Mouse (Mus musculus): ENCODE results near the gene Cpne4. TPM values are rescaled to one million over a fixed set of nuclear protein-coding genes. Genes with fewer than 3 reads are reported as not detected.

Gene Cpne4
- polyA plus RNA-seq, 1 experiment from 2014 or later, result 4.6 TPM

DNA sequence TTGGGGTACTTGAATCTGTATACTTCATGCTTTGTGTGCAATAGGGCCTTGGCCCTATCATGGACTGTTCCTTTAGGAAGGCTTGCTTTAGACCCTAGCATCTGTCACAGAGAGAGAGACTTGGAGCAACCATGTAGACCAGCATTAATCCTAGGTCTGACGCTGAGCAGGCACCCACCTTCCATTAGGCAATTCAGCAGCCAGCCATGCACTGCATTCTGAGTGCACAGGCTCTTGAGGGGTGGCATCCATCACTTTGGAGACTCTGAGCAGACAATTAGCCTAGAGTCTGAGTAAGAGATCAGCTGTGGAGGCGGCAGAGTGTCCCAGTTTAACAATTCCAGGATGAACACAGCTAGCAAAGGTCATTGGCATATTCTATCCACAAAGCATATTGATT, 47.9 kb downstream of the Cpne4 start:
- no peaks in the 10 kb centered on the region for H3K27me3 ChIP-seq (replicated peaks)
- H3K36me3 ChIP-seq, result no peaks in the 10 kb centered on the region
- peaks cover 5% of the 10 kb centered on the region for H3K4me1 ChIP-seq
- no peaks in the 10 kb centered on the region for H3K9me3 ChIP-seq
- no peak overlapping the region for H3K9ac ChIP-seq
- 50% methylated on average over 2 of the region's 2 CpGs for WGBS
- H3K27ac ChIP-seq, result no peak overlapping the region
- H3K4me2 ChIP-seq (replicated peaks), result no peak overlapping the region
- H3K4me3 ChIP-seq, result no peak overlapping the region
- ATAC-seq (ENCODE audit: low FRiP score, low read depth), result no peak

DNA sequence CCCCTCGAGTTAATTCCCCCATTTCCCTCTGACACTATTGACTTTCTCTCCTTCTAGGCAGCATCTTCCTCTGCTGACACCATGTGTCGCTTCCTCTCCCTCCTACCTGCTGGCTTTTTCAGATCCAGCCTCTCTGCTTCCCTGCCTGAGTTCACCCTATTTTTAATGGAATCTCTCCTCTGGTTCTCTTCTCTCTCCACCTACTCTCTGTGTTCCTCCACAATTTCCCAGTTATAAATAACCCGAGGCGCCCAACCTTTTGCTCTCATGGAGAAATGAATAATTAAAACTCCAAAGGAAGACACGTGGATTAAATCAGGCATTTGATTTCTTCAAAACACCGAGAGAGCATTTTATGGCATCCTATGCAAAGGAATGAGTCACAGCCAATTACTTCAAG, 65.4 kb downstream of the Cpne4 start:
- ATAC-seq (ENCODE audit: low FRiP score, low read depth), result no peak
- H3K36me3 ChIP-seq, result no peaks in the 10 kb centered on the region
- no peak overlapping the region for H3K4me3 ChIP-seq
- no peaks in the 10 kb centered on the region for H3K4me1 ChIP-seq
- H3K4me2 ChIP-seq (replicated peaks), result no peak overlapping the region
- no peaks in the 10 kb centered on the region for H3K9me3 ChIP-seq
- H3K27ac ChIP-seq, result no peak overlapping the region
- H3K9ac ChIP-seq, result no peak overlapping the region
- H3K27me3 ChIP-seq (replicated peaks), result no peaks in the 10 kb centered on the region
- 63% methylated on average over 6 of the region's 6 CpGs for WGBS

DNA sequence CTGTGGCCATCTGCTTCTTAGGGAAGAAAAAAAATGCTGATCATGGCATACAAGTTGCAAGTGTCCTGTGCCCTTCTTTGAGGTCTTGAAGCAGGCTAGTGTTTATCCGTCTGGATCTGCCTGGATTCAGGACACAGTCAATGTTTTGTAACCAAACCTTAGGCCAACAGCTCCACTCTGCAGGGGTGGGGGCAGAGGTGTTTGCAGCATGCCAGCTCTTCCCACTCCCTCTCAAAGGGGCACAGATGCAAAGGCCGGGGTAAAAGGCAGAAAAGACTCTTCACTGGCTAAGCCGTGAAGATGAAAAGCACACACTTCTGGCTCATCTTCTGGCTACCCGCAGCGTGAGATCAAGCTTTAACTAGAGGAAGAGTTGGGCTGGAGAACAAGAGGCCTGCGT, 69.6 kb downstream of the Cpne4 start:
- ATAC-seq (ENCODE audit: low FRiP score, low read depth), result no peak
- Histone ChIP-seq H3K9me3 (no peaks in the 10 kb centered on the region), H3K36me3 (no peaks in the 10 kb centered on the region), H3K9ac (no peak overlapping the region), H3K4me2 (replicated peaks) (no peak overlapping the region), H3K4me1 (no peaks in the 10 kb centered on the region), H3K4me3 (no peak overlapping the region), H3K27me3 (replicated peaks) (no peaks in the 10 kb centered on the region), H3K27ac (no peak overlapping the region)
- 71% methylated on average over 6 of the region's 6 CpGs for WGBS

DNA sequence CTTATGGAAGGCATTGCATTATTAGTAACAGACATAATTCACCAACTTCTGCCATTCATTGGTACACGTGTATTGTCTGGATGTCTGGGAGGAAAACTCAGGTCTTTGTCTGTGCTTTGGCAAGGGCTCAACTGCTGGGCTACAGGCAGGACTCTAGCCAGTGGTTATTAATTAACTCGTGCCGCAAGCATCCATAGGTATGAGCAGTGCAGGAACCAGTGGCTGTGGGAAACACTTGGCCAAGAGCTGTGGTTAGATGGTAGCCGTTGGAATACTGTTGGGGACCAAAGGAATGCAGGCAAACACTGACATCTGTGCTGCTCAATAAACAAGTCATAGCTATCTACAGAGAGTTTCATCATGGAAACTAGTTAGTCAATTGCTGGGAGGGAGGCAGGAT, 76.5 kb downstream of the Cpne4 start:
- no peaks in the 10 kb centered on the region for H3K27me3 ChIP-seq (replicated peaks)
- H3K4me3 ChIP-seq, result no peak overlapping the region
- H3K4me1 ChIP-seq, result no peaks in the 10 kb centered on the region
- no peaks in the 10 kb centered on the region for H3K36me3 ChIP-seq
- no peaks in the 10 kb centered on the region for H3K9me3 ChIP-seq
- WGBS, result 76% methylated on average over 4 of the region's 4 CpGs
- no peak for ATAC-seq (ENCODE audit: low FRiP score, low read depth)
- no peak overlapping the region for H3K27ac ChIP-seq
- no peak overlapping the region for H3K4me2 ChIP-seq (replicated peaks)
- no peak overlapping the region for H3K9ac ChIP-seq

DNA sequence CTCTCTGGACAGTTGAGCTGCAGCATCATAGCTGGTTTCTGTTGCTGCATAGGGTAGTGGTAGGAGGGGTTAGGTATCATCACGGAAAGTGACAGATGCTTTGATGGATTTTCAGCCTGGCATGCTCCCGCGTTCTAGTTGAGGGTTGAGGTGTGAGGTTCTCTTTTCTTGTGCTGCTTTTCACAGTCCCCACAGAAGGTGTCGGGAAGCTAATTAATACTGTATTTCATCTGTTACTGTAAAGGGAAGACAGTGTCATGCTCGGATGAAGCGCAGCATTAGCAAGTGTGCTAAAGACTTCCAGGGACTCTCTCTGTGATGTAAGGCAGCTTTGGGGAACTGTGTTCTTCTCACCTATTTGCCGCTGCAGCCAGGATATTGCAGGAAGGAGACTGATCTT, 80.7 kb downstream of the Cpne4 start:
- Histone ChIP-seq H3K4me1 (no peaks in the 10 kb centered on the region), H3K36me3 (no peaks in the 10 kb centered on the region), H3K4me2 (replicated peaks) (no peak overlapping the region), H3K27me3 (replicated peaks) (no peaks in the 10 kb centered on the region), H3K9ac (no peak overlapping the region), H3K27ac (no peak overlapping the region), H3K9me3 (no peaks in the 10 kb centered on the region), H3K4me3 (no peak overlapping the region)
- ATAC-seq (ENCODE audit: low FRiP score, low read depth), result no peak
- WGBS, result 70% methylated on average over 7 of the region's 7 CpGs

DNA sequence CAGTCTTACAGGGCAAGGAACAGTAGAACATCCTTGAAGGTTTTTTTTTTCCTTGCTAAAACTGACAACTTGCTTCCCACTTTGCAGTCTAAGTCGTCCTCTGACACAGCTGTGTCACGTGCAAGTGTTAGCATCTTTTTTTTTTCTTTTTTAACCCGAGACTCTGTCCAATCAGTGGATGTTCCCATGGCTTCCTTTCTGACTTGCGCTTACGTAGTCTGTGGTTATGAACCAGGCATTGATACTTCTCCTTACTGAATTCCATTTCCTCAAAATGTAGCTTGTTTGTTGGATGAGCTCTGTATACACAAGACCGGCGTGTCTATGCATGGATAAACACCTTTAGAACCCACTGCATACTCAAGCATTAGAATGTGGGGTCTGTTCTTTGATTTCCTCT, 82.2 kb downstream of the Cpne4 start:
- Histone ChIP-seq H3K36me3 (no peaks in the 10 kb centered on the region), H3K27me3 (replicated peaks) (no peaks in the 10 kb centered on the region), H3K9ac (no peak overlapping the region), H3K4me3 (no peak overlapping the region), H3K4me1 (no peaks in the 10 kb centered on the region), H3K27ac (no peak overlapping the region), H3K4me2 (replicated peaks) (no peak overlapping the region), H3K9me3 (no peaks in the 10 kb centered on the region)
- WGBS, result 82% methylated on average over 7 of the region's 7 CpGs
- ATAC-seq (ENCODE audit: low FRiP score, low read depth), result no peak

DNA sequence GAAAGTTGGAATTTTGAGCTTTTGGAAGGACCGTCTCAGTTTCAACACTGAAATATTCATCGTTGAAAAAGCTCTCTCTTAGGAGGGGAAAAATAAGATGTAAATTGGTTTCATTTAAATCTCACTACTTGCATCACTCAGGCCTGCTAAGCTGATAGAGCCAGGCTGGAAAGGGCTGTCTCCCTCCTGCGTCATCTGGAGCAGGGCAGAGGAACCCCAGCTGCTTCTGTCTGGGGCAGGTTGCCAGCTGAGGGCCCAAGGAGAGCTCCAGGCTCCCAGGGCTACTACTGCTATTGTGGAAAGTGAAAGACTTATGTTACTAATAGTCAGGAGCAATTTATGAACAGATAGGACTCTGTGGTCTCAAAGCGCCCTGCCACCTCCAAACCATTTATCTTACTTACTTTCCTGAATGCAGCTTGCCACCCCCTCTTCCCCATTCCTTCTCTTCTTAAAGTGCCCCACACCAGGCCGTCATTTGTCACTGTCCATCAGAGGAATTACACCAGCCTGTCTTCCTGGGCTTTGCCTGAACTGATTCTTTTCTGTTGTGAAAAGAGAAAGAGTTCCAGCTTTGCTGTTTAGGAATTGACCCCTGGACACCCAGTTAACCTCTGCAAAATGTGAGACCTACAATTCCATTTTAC, 99.4 kb downstream of the Cpne4 start:
- H3K27ac ChIP-seq, result no peak overlapping the region
- 39% methylated on average over 5 of the region's 5 CpGs for WGBS
- H3K9me3 ChIP-seq, result no peaks in the 10 kb centered on the region
- H3K27me3 ChIP-seq (replicated peaks), result no peaks in the 10 kb centered on the region
- no peak overlapping the region for H3K9ac ChIP-seq
- peaks cover 12% of the 10 kb centered on the region for H3K4me1 ChIP-seq
- no peaks in the 10 kb centered on the region for H3K36me3 ChIP-seq
- ATAC-seq (ENCODE audit: low FRiP score, low read depth), result peak; percentile 85
- no peak overlapping the region for H3K4me3 ChIP-seq
- H3K4me2 ChIP-seq (replicated peaks), result no peak overlapping the region

DNA sequence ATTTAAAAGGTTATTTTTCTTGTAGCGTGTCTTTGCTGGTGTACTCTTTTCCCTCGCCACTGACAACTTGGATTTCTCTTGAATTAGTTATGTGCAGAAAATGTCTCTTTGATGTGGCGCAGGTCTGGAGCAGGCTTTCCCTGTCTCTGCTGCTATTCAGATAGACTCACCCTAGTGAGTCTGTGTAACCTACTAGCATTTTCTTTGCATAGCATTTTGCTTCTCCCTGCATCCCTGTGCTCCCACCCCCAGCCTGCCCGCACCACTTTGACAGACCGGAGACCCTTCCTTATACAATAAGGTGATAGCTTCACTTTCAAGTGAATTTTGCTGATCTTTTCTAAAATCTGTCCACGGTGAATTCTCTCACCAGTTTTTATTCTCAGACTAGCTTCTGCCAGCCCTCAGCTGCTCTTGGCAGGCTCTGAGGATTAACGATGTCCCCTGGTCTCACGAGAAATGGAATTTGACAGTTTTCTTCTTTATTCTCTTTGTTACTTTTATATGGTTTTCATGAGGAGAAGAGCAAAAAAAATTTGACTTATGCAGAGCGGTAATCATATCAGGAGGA, 105.7 kb downstream of the Cpne4 start:
- Histone ChIP-seq H3K9ac (no peak overlapping the region), H3K9me3 (no peaks in the 10 kb centered on the region), H3K36me3 (no peaks in the 10 kb centered on the region), H3K4me3 (no peak overlapping the region), H3K27ac (no peak overlapping the region), H3K4me2 (replicated peaks) (no peak overlapping the region), H3K27me3 (replicated peaks) (no peaks in the 10 kb centered on the region), H3K4me1 (no peaks in the 10 kb centered on the region)
- 82% methylated on average over 9 of the region's 9 CpGs for WGBS
- no peak for ATAC-seq (ENCODE audit: low FRiP score, low read depth)

DNA sequence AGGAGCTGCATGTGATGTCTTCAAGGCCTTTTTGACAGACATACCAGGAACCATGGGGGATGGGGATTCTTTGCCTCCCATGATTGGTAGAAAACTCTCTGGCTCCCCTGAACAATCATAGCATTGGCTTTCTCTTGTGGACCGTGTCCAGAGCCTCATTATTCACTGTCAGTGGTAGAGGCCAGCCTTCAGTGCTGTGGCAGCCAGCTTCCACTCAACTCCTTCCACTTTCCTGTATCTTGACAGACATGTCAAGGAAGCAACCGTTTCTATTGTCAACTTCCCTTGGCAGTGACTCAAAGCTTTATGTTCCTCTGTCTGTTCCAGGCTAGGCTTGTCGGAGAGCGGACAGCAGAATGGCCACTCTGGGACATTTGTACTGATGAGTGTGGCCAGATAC, 112.7 kb downstream of the Cpne4 start:
- no peaks in the 10 kb centered on the region for H3K9me3 ChIP-seq
- H3K27ac ChIP-seq, result no peak overlapping the region
- H3K27me3 ChIP-seq (replicated peaks), result no peaks in the 10 kb centered on the region
- 75% methylated on average over 4 of the region's 4 CpGs for WGBS
- H3K36me3 ChIP-seq, result no peaks in the 10 kb centered on the region
- no peak overlapping the region for H3K9ac ChIP-seq
- H3K4me1 ChIP-seq, result no peaks in the 10 kb centered on the region
- no peak overlapping the region for H3K4me3 ChIP-seq
- no peak for ATAC-seq (ENCODE audit: low FRiP score, low read depth)
- no peak overlapping the region for H3K4me2 ChIP-seq (replicated peaks)

DNA sequence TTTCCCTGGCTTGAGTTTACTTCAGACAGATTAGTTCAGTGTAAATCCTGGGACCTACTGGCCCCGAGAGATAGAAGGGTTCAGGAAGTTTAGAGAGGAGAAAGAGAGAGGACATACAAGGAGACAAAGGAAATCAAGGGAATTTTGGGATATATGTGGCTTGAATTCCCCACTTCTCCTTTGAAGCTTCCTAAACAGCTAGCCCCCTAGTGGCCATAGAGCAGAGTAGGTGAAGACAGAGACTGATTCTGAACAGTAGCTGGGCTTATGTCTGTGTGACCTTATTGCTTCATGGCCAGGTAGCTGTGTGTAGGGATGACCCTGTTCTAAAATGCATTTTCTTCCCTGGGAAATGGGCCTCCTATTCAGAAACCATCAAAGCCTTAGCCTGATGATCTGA, 129.6 kb downstream of the Cpne4 start:
- WGBS, result 74% methylated on average over 1 of the region's 1 CpGs
- H3K9me3 ChIP-seq, result no peaks in the 10 kb centered on the region
- no peak overlapping the region for H3K27ac ChIP-seq
- no peak for ATAC-seq (ENCODE audit: low FRiP score, low read depth)
- no peak overlapping the region for H3K4me2 ChIP-seq (replicated peaks)
- no peaks in the 10 kb centered on the region for H3K36me3 ChIP-seq
- H3K27me3 ChIP-seq (replicated peaks), result no peaks in the 10 kb centered on the region
- H3K4me3 ChIP-seq, result no peak overlapping the region
- no peak overlapping the region for H3K9ac ChIP-seq
- H3K4me1 ChIP-seq, result no peaks in the 10 kb centered on the region

DNA sequence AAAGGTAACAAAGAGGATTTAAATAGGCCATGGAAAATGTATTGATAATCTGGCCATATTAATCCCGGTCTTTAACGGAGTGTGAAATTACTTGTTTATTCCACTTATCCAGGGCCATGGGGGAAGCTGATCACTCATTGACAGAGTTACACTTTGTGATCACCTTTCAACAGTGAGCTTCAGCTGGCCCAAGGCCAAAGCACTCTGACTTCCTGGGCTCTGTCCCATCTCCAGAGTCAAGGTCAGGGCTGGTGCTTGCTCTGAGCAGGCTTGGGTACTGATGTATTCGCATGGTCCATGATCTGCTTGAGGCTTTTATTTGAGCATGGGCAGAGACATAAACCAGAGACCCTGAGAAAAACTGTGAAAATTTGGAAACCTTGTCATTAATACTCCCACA, 131.5 kb downstream of the Cpne4 start:
- Histone ChIP-seq H3K27me3 (replicated peaks) (no peaks in the 10 kb centered on the region), H3K4me1 (no peaks in the 10 kb centered on the region), H3K36me3 (no peaks in the 10 kb centered on the region), H3K4me3 (no peak overlapping the region), H3K27ac (no peak overlapping the region), H3K9ac (no peak overlapping the region), H3K4me2 (replicated peaks) (no peak overlapping the region), H3K9me3 (no peaks in the 10 kb centered on the region)
- 92% methylated on average over 3 of the region's 3 CpGs for WGBS
- no peak for ATAC-seq (ENCODE audit: low FRiP score, low read depth)

DNA sequence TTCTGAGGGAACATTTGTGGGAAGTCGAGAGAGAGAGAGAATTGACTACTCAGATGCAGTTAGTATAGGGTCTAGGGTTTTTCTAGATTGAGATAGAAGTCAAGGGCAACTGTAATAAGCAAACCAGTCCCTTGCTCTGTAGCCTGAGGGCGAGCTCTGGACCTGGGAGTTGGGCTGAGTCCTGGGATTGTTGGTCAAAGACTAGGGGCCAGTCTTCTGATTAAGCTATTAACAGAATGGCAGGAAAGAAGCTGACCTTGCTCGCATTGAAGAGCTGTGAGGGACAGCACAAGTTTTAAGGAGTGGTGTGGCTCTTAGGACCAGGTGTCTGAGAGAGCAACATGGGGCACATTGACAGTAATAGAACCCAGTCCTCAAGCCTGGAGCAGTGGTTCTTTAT, 140.0 kb downstream of the Cpne4 start:
- no peaks in the 10 kb centered on the region for H3K36me3 ChIP-seq
- 77% methylated on average over 3 of the region's 3 CpGs for WGBS
- no peak for ATAC-seq (ENCODE audit: low FRiP score, low read depth)

DNA sequence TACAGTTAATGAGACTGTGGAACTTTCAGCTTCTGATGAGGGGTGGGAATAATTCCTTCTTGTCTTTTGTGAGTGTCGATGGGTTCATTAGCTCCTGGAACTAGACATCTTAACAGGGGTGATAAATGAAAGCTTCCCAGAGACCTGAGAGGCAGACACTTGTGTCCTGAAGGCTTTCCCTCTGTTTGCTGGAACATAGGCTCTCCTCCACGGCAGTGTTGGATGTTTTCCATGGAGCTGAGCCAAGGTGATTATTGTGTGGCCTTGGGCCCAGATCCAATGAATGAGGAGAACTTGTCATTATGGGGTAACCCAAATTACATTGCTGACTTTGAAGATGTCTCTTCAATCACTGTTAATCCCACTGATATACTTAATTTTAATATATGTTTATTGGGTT, 146.1 kb downstream of the Cpne4 start:
- H3K36me3 ChIP-seq, result no peaks in the 10 kb centered on the region
- ATAC-seq (ENCODE audit: low FRiP score, low read depth), result no peak
- 65% methylated on average over 2 of the region's 2 CpGs for WGBS
- H3K9me3 ChIP-seq, result no peaks in the 10 kb centered on the region
- no peaks in the 10 kb centered on the region for H3K4me1 ChIP-seq
- no peaks in the 10 kb centered on the region for H3K27me3 ChIP-seq (replicated peaks)
- H3K4me3 ChIP-seq, result no peak overlapping the region
- H3K4me2 ChIP-seq (replicated peaks), result no peak overlapping the region
- H3K27ac ChIP-seq, result no peak overlapping the region
- no peak overlapping the region for H3K9ac ChIP-seq

More for the DNA sequence above, 140.0 kb downstream of the Cpne4 start:
- H3K9me3 ChIP-seq, result no peaks in the 10 kb centered on the region
- no peak overlapping the region for H3K9ac ChIP-seq
- no peaks in the 10 kb centered on the region for H3K4me1 ChIP-seq
- no peak overlapping the region for H3K27ac ChIP-seq
- H3K27me3 ChIP-seq (replicated peaks), result no peaks in the 10 kb centered on the region
- H3K4me3 ChIP-seq, result no peak overlapping the region
- H3K4me2 ChIP-seq (replicated peaks), result no peak overlapping the region
